Mouse (Mus musculus): ENCODE data around the gene Tmem14c. TPM values are rescaled to one million over a fixed set of nuclear protein-coding genes. Genes with fewer than 3 reads are reported as not detected.
A peak's percentile ranks its signal among the peaks of the same experiment; 100 is the strongest.

The Tmem14c gene
- polyA plus RNA-seq (2015; fragmentation: Nextera tagmentation; extraction: Ambion mirVana) = 107 and 110 TPM in 2 replicates

GRCm38 (mm10) chr13:41015829-41016634, at the start of gene Tmem14c:
TSS of gene Tmem14c (plus strand) at chr13:41016292.
- H3K9ac ChIP-seq = peak within 1 kb of the TSS; percentile 59
- H3K27me3 ChIP-seq (replicated peaks) = no peaks in the 10 kb centered on the region
- H3K4me2 ChIP-seq = peak within 1 kb of the TSS; percentile 76
- peak; percentile 99 for ATAC-seq (replicated peaks)
- H3K36me3 ChIP-seq (replicated peaks) = peaks cover 18% of the 10 kb centered on the region; the same call in 1 of the 2 replicates
- peak within 1 kb of the TSS; percentile 84 for H3K27ac ChIP-seq
- no peaks in the 10 kb centered on the region for H3K9me3 ChIP-seq
- WGBS = under 1% methylated on average over 43 of the region's 43 CpGs
- H3K4me3 ChIP-seq = peak within 1 kb of the TSS; percentile 71
- H3K4me1 ChIP-seq = peaks cover 23% of the 10 kb centered on the region

- no peak overlapping the region for H3K27ac ChIP-seq
- no peak for ATAC-seq (replicated peaks)
- WGBS = 94% methylated on average over 10 of the region's 10 CpGs
Measured at GRCm38 (mm10) chr13:40967609-40968008, 48.5 kb upstream of the Tmem14c start.

GRCm38 (mm10) chr13:40968564-40968963, 47.5 kb upstream of the Tmem14c start:
- no peak for ATAC-seq (replicated peaks)
- no peaks in the 10 kb centered on the region for H3K36me3 ChIP-seq (replicated peaks)
- no peaks in the 10 kb centered on the region for H3K9me3 ChIP-seq
- H3K4me3 ChIP-seq = no peak overlapping the region
- no peaks in the 10 kb centered on the region for H3K4me1 ChIP-seq
- H3K27me3 ChIP-seq (replicated peaks) = no peaks in the 10 kb centered on the region
- H3K9ac ChIP-seq = no peak overlapping the region
- H3K4me2 ChIP-seq = no peak overlapping the region
- H3K27ac ChIP-seq = no peak overlapping the region
- 85% methylated on average over 5 of the region's 5 CpGs for WGBS

More at GRCm38 (mm10) chr13:40967609-40968008, 48.5 kb upstream of the Tmem14c start:
- H3K4me2 ChIP-seq = no peak overlapping the region
- no peak overlapping the region for H3K4me3 ChIP-seq
- H3K4me1 ChIP-seq = no peaks in the 10 kb centered on the region
- no peak overlapping the region for H3K9ac ChIP-seq
- H3K9me3 ChIP-seq = no peaks in the 10 kb centered on the region
- no peaks in the 10 kb centered on the region for H3K27me3 ChIP-seq (replicated peaks)
- no peaks in the 10 kb centered on the region for H3K36me3 ChIP-seq (replicated peaks)

- Histone ChIP-seq H3K27me3 (replicated peaks) (no peaks in the 10 kb centered on the region), H3K9me3 (no peaks in the 10 kb centered on the region), H3K4me2 (no peak overlapping the region), H3K36me3 (replicated peaks) (no peaks in the 10 kb centered on the region), H3K9ac (no peak overlapping the region), H3K4me3 (no peak overlapping the region), H3K27ac (no peak overlapping the region), H3K4me1 (no peaks in the 10 kb centered on the region)
- ATAC-seq (replicated peaks) = no peak
- WGBS = 92% methylated on average over 4 of the region's 4 CpGs
Measured at GRCm38 (mm10) chr13:40969761-40970390, 46.2 kb upstream of the Tmem14c start.

GRCm38 (mm10) chr13:40971261-40971660, 44.8 kb upstream of the Tmem14c start:
- H3K36me3 ChIP-seq (replicated peaks) = no peaks in the 10 kb centered on the region
- no peak overlapping the region for H3K9ac ChIP-seq
- no peak overlapping the region for H3K4me3 ChIP-seq
- 91% methylated on average over 5 of the region's 5 CpGs for WGBS
- H3K4me1 ChIP-seq = no peaks in the 10 kb centered on the region
- H3K9me3 ChIP-seq = no peaks in the 10 kb centered on the region
- no peak overlapping the region for H3K4me2 ChIP-seq
- no peaks in the 10 kb centered on the region for H3K27me3 ChIP-seq (replicated peaks)
- no peak for ATAC-seq (replicated peaks)
- H3K27ac ChIP-seq = no peak overlapping the region

DNA sequence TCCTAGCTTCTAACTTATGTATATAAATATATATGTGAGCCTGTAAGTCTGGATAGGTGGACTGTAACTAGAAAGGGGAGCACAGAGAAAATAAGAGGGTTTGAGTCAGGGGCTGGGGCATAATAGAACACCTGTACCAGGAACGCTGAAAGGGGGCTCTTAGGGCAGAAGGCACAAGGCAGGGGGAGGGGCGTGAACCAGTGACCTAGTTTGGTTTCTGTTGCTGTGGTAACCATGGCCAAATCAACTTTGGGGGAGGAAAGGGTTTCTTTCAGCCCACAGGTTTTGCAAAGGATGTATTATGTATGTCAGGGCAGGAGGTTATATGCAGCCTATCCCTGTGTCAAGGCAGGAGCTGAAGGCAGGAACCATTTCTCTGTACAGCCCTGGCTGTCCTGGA, 44.3 kb upstream of the Tmem14c start:
- H3K4me3 ChIP-seq = no peak overlapping the region
- no peaks in the 10 kb centered on the region for H3K27me3 ChIP-seq (replicated peaks)
- no peaks in the 10 kb centered on the region for H3K9me3 ChIP-seq
- 77% methylated on average over 2 of the region's 2 CpGs for WGBS
- H3K27ac ChIP-seq = no peak overlapping the region
- no peak overlapping the region for H3K9ac ChIP-seq
- no peak for ATAC-seq (replicated peaks)
- no peak overlapping the region for H3K4me2 ChIP-seq
- no peaks in the 10 kb centered on the region for H3K36me3 ChIP-seq (replicated peaks)
- H3K4me1 ChIP-seq = no peaks in the 10 kb centered on the region

DNA sequence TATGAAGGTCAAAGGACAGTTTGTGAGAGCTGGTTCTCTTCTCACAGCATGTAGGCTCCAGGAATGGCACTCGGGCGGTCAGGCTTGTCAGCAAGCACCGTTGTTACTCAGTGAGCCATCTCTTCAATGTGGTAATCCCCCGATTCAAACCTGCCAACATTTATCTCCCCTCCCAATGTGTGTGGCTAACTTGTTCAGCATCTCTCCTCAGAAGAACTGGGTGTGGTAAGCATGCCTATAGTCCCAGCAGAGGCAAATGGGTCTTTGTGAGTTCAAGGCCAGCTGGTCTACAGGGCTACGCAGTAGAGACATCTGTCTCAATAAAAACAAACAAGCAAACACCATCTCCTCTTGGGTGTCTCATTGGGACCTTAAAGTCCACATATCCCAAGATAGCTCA, 43.1 kb upstream of the Tmem14c start:
- ATAC-seq (replicated peaks) = no peak
- Histone ChIP-seq H3K4me3 (no peak overlapping the region), H3K9me3 (no peaks in the 10 kb centered on the region), H3K27ac (no peak overlapping the region), H3K36me3 (replicated peaks) (no peaks in the 10 kb centered on the region), H3K4me1 (no peaks in the 10 kb centered on the region), H3K4me2 (no peak overlapping the region), H3K27me3 (replicated peaks) (no peaks in the 10 kb centered on the region), H3K9ac (no peak overlapping the region)
- 77% methylated on average over 5 of the region's 5 CpGs for WGBS

- Histone ChIP-seq H3K27me3 (replicated peaks) (no peaks in the 10 kb centered on the region), H3K36me3 (replicated peaks) (no peaks in the 10 kb centered on the region), H3K4me3 (no peak overlapping the region), H3K27ac (no peak overlapping the region), H3K9ac (no peak overlapping the region), H3K9me3 (no peaks in the 10 kb centered on the region), H3K4me1 (no peaks in the 10 kb centered on the region), H3K4me2 (no peak overlapping the region)
- ATAC-seq (replicated peaks) = no peak
- 10% methylated on average over 7 of the region's 7 CpGs for WGBS
Measured at GRCm38 (mm10) chr13:40977609-40978008, 38.5 kb upstream of the Tmem14c start.

DNA sequence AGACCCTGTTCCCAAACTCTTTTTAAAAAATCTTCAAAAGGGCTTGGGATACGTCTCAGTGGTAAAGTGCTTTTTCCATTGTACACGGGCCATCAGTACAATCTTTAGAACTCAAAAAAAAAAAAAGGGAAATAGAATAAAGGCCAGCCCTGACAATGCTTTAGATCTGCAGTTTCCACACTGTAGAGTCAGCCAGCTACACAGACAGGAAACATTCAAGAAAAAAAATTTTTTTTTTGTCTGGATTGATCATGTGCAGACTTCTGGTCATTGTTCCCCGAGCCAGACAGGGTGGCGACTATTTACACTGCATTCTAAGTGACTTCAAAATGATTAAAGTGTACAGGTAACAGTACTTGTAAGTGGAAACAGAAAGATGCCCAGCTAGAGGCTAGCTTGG, 37.4 kb upstream of the Tmem14c start:
- no peak for ATAC-seq (replicated peaks)
- no peak overlapping the region for H3K4me2 ChIP-seq
- H3K9ac ChIP-seq = no peak overlapping the region
- H3K36me3 ChIP-seq (replicated peaks) = no peaks in the 10 kb centered on the region
- no peaks in the 10 kb centered on the region for H3K4me1 ChIP-seq
- no peaks in the 10 kb centered on the region for H3K9me3 ChIP-seq
- WGBS = 88% methylated on average over 4 of the region's 4 CpGs
- no peak overlapping the region for H3K4me3 ChIP-seq
- no peak overlapping the region for H3K27ac ChIP-seq
- H3K27me3 ChIP-seq (replicated peaks) = no peaks in the 10 kb centered on the region

DNA sequence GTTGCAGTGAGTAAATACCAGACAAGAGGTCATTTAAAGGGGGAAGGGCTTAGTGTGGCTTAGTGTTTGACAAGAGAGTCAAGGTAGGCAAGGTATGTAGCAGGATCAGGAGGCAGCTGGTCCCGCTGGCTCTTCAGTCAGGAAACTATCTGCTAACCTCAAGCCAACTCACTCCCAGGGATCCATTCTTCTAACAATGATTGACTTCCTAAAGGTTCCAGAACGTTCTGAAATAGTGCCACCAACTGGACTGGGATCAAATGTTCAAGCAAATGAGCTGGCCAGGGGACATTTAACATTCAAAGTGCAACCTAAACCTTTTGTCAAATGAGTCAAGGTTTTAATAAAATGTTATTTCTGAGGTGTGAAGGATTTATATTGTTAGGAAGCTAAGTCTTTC, 36.8 kb upstream of the Tmem14c start:
- WGBS = 66% methylated on average over 2 of the region's 2 CpGs

GRCm38 (mm10) chr13:40982759-40983158, 33.3 kb upstream of the Tmem14c start:
- Histone ChIP-seq H3K4me2 (no peak overlapping the region), H3K9ac (no peak overlapping the region), H3K27me3 (replicated peaks) (no peaks in the 10 kb centered on the region), H3K4me1 (no peaks in the 10 kb centered on the region), H3K27ac (no peak overlapping the region), H3K4me3 (no peak overlapping the region), H3K9me3 (no peaks in the 10 kb centered on the region), H3K36me3 (replicated peaks) (no peaks in the 10 kb centered on the region)
- ATAC-seq (replicated peaks) = no peak
- 83% methylated on average over 1 of the region's 1 CpGs for WGBS

More for the DNA sequence above, 36.8 kb upstream of the Tmem14c start:
- Histone ChIP-seq H3K9me3 (no peaks in the 10 kb centered on the region), H3K4me1 (no peaks in the 10 kb centered on the region), H3K36me3 (replicated peaks) (no peaks in the 10 kb centered on the region), H3K27me3 (replicated peaks) (no peaks in the 10 kb centered on the region), H3K4me2 (no peak overlapping the region), H3K27ac (no peak overlapping the region), H3K4me3 (no peak overlapping the region), H3K9ac (no peak overlapping the region)
- no peak for ATAC-seq (replicated peaks)

DNA sequence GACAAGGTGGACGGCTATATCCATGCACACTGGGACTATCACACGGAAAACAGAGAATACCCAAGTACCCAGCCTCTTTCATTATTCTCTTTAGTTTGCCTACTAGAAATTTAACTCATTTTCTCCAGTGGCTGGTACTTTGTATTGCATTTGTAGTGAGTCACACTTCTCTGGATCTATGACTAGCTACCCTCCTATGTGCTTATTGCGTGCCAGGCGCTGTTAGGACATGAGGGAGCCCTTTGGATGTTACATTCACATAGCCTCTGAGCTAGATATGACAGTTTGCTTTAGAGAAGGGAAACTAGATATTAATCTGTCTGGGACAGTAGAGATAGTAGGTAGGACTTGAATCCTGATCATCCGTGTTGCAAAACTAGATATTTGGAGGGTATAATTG, 30.0 kb upstream of the Tmem14c start:
- WGBS = 95% methylated on average over 5 of the region's 5 CpGs
- Histone ChIP-seq H3K4me1 (no peaks in the 10 kb centered on the region), H3K27ac (no peak overlapping the region), H3K9ac (no peak overlapping the region), H3K9me3 (no peaks in the 10 kb centered on the region), H3K27me3 (replicated peaks) (no peaks in the 10 kb centered on the region), H3K36me3 (replicated peaks) (no peaks in the 10 kb centered on the region), H3K4me3 (no peak overlapping the region), H3K4me2 (no peak overlapping the region)
- ATAC-seq (replicated peaks) = no peak
